Mouse (Mus musculus) bone marrow, adult 2 months (tissue): ENCODE measurements around the gene Itgb3bp.

ENCODE experiments used
- CTCF ChIP-seq: fragments of 200-500 bp; IDR thresholded peaks from 2 replicates; pipeline ENCODE4 v1.5.1; 2011; ENCODE audit warnings: low read length, control low read depth; ENCODE audit not compliant: control insufficient read depth, insufficient read depth
- POLR2A ChIP-seq: fragments of 200-500 bp; IDR thresholded peaks from 2 replicates; pipeline ENCODE4 v1.6.1; 2011; ENCODE audit warnings: low read depth, mild to moderate bottlenecking, control low read depth, low read length, borderline replicate concordance; ENCODE audit not compliant: control insufficient read depth

DNA sequence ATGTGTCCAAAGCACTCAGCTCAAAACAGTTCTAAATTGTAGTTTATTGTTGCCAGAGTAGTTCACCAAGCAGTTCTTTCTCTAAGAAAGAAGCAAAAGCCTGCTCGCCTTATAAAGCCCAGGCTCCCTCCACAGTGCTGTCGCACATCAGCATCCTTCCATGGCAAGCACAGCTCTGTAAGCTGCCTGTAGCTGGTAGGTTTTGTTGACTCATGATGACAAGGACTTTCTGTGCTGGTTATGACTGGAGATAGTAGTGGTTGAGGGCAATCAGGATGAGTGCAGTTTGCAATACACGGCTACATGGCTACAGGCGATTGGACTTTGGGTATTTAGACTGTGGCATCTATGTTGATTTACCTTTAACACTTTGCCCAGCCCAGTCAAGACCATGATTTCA lies 3.2 kb downstream of the Itgb3bp start:
- no peak for TF ChIP-seq POLR2A
- TF ChIP-seq CTCF = no peak
